Mouse (Mus musculus): ENCODE data around the gene Vkorc1. TPM values are rescaled to one million over a fixed set of nuclear protein-coding genes. Genes with fewer than 3 reads are reported as not detected.

Vkorc1 gene
- total RNA-seq (2023), result 10 to 100 TPM in 1 of 2 experiments, 1 to 10 TPM in 1; 8.8 to 11.9 TPM

DNA sequence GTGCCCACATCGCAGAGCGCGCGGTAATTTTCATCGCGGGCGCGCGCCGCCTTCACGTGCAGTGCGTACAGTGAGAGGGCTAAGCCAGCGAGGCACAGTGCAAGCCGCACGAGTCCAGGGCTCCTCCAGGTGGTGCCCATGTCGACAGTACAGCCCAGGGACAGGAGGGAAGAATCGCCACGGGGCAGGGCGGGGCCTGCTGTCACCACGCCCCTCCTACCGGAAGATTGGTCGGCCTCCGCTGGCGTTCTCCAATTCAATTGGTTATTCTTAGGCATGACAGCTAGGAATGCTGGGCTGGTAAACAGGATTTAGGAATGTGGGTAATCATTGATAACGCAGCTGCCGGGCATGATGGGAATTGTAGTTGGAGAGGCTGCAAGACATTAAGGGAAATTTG lies at the start of gene Vkorc1, which contains the start of gene Gm21974:
TSS of gene Vkorc1 (minus strand) at position 176 of the 400 bp plus-strand sequence.
TSS of gene Gm21974 (minus strand) at position 13 of the 400 bp plus-strand sequence.

DNA sequence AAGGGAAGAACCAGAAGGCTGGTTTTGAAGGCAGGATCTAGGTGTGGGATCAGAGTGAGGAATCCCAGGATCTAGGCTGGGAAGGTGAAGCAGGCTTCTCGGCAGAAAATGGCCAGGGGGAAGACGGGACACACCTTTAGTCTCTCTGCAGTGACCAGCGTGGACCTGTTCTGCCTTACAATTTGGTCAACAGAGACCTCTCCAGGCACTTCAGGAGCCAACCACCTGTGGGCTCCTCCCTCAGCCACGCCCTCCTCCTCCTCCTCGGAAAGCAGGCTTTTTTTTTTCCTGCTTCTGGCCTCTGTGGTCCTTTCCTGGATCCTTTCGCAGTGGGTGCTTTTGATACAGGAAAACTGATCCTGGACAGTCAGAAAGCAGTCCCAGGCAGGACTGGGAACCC lies 34.5 kb upstream of the Vkorc1 start, which contains the start of gene Prss8:
TSS of gene Prss8 (minus strand) at position 182 of the 400 bp plus-strand sequence.

DNA sequence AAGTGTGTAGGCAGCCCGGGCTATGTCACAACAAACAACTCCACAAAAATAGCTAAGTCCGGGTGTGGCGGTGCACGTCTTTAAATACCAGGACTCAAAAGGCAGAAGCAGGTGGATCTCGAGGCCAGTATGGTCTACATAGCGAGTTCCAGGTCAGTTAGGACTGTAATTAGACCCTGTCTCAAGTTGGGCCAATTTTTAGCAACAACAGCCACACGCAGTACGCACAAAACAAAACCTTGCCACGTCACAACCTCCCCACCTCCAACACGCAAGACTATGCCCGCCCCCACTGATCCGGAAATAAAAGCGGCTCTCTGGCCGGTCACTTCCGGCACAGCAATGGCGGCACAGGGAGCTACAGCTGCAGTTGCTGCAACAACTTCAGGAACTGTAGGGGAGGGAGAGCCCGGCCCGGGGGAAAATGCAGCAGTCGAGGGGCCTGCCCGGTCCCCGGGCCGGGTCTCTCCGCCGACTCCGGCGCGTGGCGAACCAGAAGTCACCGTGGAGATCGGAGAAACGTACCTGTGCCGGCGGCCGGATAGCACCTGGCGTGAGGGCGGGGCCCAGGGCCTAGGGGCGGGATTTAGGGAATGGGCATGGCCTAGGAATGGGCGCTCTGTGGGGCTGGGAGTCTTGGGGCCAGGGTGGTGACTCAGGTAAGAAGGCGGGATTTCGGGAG lies 16.9 kb upstream of the Vkorc1 start, which contains the start of gene Kat8:
TSS of gene Kat8 (plus strand) at position 327 of the 682 bp plus-strand sequence.

DNA sequence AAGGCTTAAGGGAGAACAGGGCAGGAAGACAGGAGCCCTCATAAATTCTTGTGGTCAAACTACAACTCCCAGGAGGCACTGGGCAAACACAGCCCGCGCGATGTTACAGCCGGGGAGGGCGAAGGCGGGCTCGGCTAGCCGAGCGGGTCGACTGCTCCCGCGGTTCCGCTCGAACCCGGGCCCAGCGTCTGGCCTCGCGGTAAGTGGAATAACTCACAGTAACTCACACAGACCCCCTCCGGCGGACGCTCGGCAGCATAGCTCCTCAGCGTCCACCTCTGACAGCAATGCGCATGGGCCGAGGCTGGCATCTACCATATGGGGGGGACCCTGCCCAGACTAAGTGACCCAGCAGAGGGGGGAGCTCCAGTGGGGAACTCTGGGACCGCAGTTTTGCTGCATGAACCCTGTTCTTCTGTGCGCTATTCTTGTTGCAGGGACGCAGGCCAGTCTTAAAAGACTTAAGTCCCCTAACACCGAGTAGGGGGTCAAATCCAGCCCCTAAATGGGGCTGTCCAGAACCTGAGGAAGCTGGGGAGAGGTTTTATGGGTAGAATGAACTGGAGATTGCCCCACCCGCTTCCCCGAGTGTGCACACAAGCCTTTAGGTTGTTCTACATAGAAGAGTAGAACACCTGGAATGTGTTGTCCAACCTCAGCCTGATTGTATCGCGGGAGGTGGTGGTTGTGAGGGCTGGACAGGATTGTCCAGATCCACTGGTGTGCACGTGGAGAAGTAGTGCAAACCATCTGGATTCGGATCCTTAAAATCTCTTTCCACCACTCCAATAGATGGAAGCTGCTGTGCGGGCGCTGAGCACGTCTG lies 8.8 kb upstream of the Vkorc1 start, which contains the start of gene Bckdk:
TSS of gene Bckdk (plus strand) at position 112 of the 826 bp plus-strand sequence.

DNA sequence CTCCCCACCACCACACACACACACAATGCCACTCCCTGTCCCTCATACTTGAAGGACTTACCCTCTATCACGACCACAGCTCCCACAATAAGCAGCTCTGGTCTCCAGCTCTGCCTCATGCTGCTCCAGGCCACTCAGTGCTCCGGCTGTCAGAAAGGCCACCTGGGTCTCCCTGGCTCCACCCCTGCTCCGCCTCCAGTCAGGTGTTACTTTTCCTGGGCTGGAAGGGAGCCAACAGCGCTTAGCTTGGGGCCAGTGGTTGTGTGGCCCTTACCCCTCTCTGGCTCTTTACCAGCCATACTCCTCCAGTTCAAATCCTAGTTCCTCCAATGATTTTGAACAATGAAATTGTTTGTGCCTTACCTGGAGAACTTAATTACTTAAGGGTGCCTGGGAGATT lies 4.6 kb downstream of the Vkorc1 start, which contains the start of gene Prss53:
TSS of gene Prss53 (minus strand) at position 173 of the 400 bp plus-strand sequence.

DNA sequence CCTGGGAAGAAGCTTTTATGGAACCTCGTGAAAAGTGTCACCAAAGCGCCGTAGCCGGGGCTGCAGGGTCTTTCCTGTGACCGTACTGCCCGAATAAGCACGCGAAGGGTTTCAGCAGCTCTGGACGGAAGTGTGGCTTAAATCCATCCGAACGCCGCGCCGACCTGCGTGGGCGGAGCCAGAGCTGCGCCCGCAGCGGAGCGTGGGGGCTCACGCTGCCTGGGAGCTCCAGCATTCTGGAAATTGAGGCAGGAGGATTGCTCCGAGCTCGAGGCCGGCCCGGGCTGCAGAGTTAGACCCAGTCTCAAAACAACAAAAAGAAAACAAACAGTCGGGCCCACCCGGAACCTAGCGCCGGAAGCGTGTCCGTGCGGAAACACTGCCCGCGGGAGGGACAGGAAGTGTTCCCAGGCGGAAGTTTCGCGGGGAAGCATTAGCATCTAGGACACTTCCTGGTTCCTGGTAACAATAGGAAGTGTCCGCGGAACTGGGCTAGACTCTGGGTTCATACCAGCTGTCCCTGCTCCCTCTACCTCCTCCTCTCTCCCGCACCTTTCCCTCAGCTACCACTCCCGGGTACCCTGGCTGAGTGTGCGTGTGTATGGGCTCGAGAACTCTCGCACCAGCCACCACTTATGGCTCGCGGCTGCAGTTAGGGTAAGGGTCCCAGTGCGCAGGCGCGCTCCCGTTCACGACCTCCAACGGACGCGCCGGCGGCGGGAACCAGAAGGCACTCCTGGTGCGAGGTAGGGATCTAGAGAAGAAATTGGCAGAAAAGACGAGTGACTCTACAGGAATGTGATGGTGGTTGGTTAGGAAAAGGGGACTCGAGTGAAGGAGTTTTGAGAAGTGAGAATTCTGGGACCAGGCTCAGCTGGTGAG lies 18.7 kb downstream of the Vkorc1 start, which contains the start of gene Zfp668:
TSS of gene Zfp668 (minus strand) at position 362 of the 882 bp plus-strand sequence.

DNA sequence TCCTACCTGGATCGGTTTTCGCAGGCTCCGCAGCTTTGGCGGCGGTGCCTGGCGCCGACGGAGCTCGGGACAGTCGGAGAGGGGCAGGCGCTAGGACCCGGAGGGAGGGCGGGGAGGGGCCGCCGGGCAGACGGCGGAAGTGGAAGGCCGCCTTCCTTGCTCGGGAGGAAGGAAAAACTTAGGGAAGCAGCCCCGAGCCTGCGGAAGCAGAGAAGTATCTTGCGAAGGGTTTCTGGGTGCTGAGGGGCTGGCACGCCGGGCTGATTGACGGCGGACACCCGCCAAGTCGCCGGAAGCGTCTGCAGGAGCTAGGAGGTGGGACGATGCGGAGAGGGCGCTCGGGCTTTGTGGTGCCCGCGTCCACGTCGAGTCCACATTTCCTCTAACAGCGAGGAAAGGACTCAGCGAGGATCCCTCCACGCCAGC lies 19.4 kb downstream of the Vkorc1 start, which contains the start of gene Zfp646:
TSS of gene Zfp646 (plus strand) at position 181 of the 426 bp plus-strand sequence.

Other genes starting within 250 kb of the Vkorc1 start
- 10 to 100 TPM; 30.6 to 36.2 TPM for gene Bcl7c, start 186.7 kb downstream of the Vkorc1 start, total RNA-seq (2023)
- not detected for gene Ctf1, start 182.9 kb downstream of the Vkorc1 start, total RNA-seq (2023)
- gene Ctf2, start 163.5 kb downstream of the Vkorc1 start, total RNA-seq (2023), result not detected
- gene Fbxl19, start 151.1 kb downstream of the Vkorc1 start, total RNA-seq (2023), result 1 to 10 TPM; 6.9 to 7.8 TPM
- gene Orai3, start 125.8 kb downstream of the Vkorc1 start, total RNA-seq (2023), result 10 to 100 TPM; 24.9 to 29.0 TPM
- 10 to 100 TPM; 32.0 to 36.0 TPM for gene Setd1a, start 118.9 kb downstream of the Vkorc1 start, total RNA-seq (2023)
- 1 to 10 TPM in 1 of 2 experiments, not detected in 1; 1.4 TPM for gene Gm49388, start 110.0 kb downstream of the Vkorc1 start, total RNA-seq (2023)
- gene Hsd3b7, start 95.0 kb downstream of the Vkorc1 start, total RNA-seq (2023), result 10 to 100 TPM; 12.2 to 15.5 TPM
- 10 to 100 TPM; 62.6 to 67.6 TPM for gene Stx4a, start 71.3 kb downstream of the Vkorc1 start, total RNA-seq (2023)
- gene Stx1b, start 71.1 kb downstream of the Vkorc1 start, total RNA-seq (2023), result under 1 TPM in 1 of 2 experiments, not detected in 1; 0.07 TPM
- 10 to 100 TPM; 38.2 to 43.4 TPM for gene Zfp646, start 19.4 kb downstream of the Vkorc1 start, total RNA-seq (2023)
- gene Zfp668, start 18.8 kb downstream of the Vkorc1 start, total RNA-seq (2023), result 1 to 10 TPM; 6.5 to 7.0 TPM
- gene Prss53, start 4.6 kb downstream of the Vkorc1 start, total RNA-seq (2023), result under 1 TPM; 0.20 to 0.24 TPM
- gene Gm21974, start 163 bp downstream of the Vkorc1 start, total RNA-seq (2023), result not detected
- 10 to 100 TPM; 34.8 to 38.6 TPM for gene Bckdk, start 8.5 kb upstream of the Vkorc1 start, total RNA-seq (2023)
- gene Kat8, start 16.9 kb upstream of the Vkorc1 start, total RNA-seq (2023), result 10 to 100 TPM; 17.9 to 18.5 TPM
- not detected for gene Prss8, start 34.5 kb upstream of the Vkorc1 start, total RNA-seq (2023)
- gene Prss36, start 51.1 kb upstream of the Vkorc1 start, total RNA-seq (2023), result under 1 TPM in 1 of 2 experiments, not detected in 1; 0.57 TPM
- gene Fus, start 71.8 kb upstream of the Vkorc1 start, total RNA-seq (2023), result 100 to 1,000 TPM; 337 to 395 TPM
- gene Pycard, start 98.2 kb upstream of the Vkorc1 start, total RNA-seq (2023), result 10 to 100 TPM; 57.7 to 66.8 TPM
- under 1 TPM; 0.31 to 0.75 TPM for gene Trim72, start 108.3 kb upstream of the Vkorc1 start, total RNA-seq (2023)
- gene Itgam, start 167.0 kb upstream of the Vkorc1 start, total RNA-seq (2023), result 100 to 1,000 TPM; 774 to 879 TPM
- 10 to 100 TPM in 1 of 2 experiments, 1 to 10 TPM in 1; 4.9 to 20.5 TPM for gene Gm49368, start 167.1 kb upstream of the Vkorc1 start, total RNA-seq (2023)
- 10 to 100 TPM; 11.8 to 14.7 TPM for gene Itgax, start 233.9 kb upstream of the Vkorc1 start, total RNA-seq (2023)

All from neutrophil, adult 83 days (primary cell).